In genomic region chr7:16945419-16945818, GRCm38 (mm10) we compare ENCODE assay signal across 9 mouse cellular contexts. TPM values are rescaled to one million over a fixed set of nuclear protein-coding genes. Genes with fewer than 3 reads are reported as not detected.
A peak's percentile ranks its signal among the peaks of the same experiment; 100 is the strongest.
DNase-seq lines count a peak whose midpoint lies in the region; ATAC-seq and TF ChIP-seq lines count a peak whose summit lies in the region.
"Had no signal": no experiment of that assay in that cellular context is flagged by ENCODE, and none has a peak within 500 bp of the region (broad histone marks: within the 10 kb centered on the region; RNA-seq: fewer than 3 reads in every experiment).

No protein-coding gene starts in this region.

- H3K27ac ChIP-seq in testis, adult 2 months (ENCODE audit: control insufficient read depth, insufficient read depth, low read depth, low read length) = peak overlapping the region; percentile 82
- no peak overlapping the region for H3K27ac ChIP-seq in intestine, embryonic 16.5 days (ENCODE audit: low read length)
- no peak overlapping the region for H3K27ac ChIP-seq in stomach, embryonic 15.5 days

- peak; percentile 22 for DNase-seq in adrenal gland, postnatal 10 days
- no peak for DNase-seq in adrenal gland, adult 18-20 months (ENCODE audit: low spot score in 2 of 2)
- no peak for DNase-seq in testis, postnatal 14 days (ENCODE audit: low spot score)
- no peak for DNase-seq in urinary bladder, postnatal 4 days (ENCODE audit: low spot score in 2 of 2)
- DNase-seq in retina, embryonic 14.5 days (ENCODE audit: low spot score) = no peak

- no peaks in the 10 kb centered on the region for H3K36me3 ChIP-seq in testis, adult 2 months (ENCODE audit: control insufficient read depth, insufficient read depth, low read length)
- no peaks in the 10 kb centered on the region for H3K36me3 ChIP-seq in intestine, embryonic 16.5 days (ENCODE audit: control insufficient read depth, insufficient read depth, low read length)
- no peaks in the 10 kb centered on the region for H3K36me3 ChIP-seq in stomach, embryonic 15.5 days

- no peak for ATAC-seq in intestine, embryonic 16.5 days
- ATAC-seq in stomach, embryonic 15.5 days (ENCODE audit: insufficient read depth, low FRiP score, low read depth) = no peak

- TF ChIP-seq CTCF in testis, adult 2 months (IDR thresholded peaks at IDR 0.05; ENCODE audit: control insufficient read depth, insufficient read depth, insufficient replicate concordance, low read depth, low read length) = no peak

- peak; percentile 80; the same call in 1 of the 2 replicates for TF ChIP-seq POLR2A in testis, adult 2 months (IDR thresholded peaks at IDR 0.05; ENCODE audit: control insufficient read depth, low read depth, low read length)

- H3K9ac ChIP-seq in intestine, embryonic 16.5 days (ENCODE audit: low read depth, low read length) = peak overlapping the region; percentile 79
- 0 out of 2 replicates have a peak overlapping the region, but pooled peaks have one; percentile 45 for H3K9ac ChIP-seq in stomach, embryonic 15.5 days

- H3K4me2 ChIP-seq in intestine, embryonic 16.5 days (ENCODE audit: low read depth, low read length) = peak overlapping the region; percentile 93
- peak overlapping the region; percentile 80 for H3K4me2 ChIP-seq in stomach, embryonic 15.5 days

- peaks cover 34% of the 10 kb centered on the region for H3K4me1 ChIP-seq in testis, adult 2 months (ENCODE audit: control insufficient read depth, insufficient read depth, low read length)
- H3K4me1 ChIP-seq in intestine, embryonic 16.5 days (ENCODE audit: control insufficient read depth, insufficient read depth, low read length) = peaks cover 50% of the 10 kb centered on the region
- H3K4me1 ChIP-seq in stomach, embryonic 15.5 days = peaks cover 47% of the 10 kb centered on the region

- H3K27me3 ChIP-seq in testis, adult 2 months (ENCODE audit: control insufficient read depth, insufficient read depth, low read length) = no peaks in the 10 kb centered on the region
- peaks cover 34% of the 10 kb centered on the region for H3K27me3 ChIP-seq in intestine, embryonic 16.5 days (replicated peaks; ENCODE audit: control insufficient read depth, insufficient read depth, low read length)
- H3K27me3 ChIP-seq in stomach, embryonic 15.5 days (replicated peaks) = peaks cover 37% of the 10 kb centered on the region

- H3K4me3 ChIP-seq in testis, adult 2 months (ENCODE audit: control insufficient read depth, low read depth, low read length) = peak overlapping the region; percentile 83
- H3K4me3 ChIP-seq in intestine, embryonic 16.5 days (ENCODE audit: low read length) = peak overlapping the region; percentile 63
- peak overlapping the region; percentile 54 for H3K4me3 ChIP-seq in stomach, embryonic 15.5 days (replicated peaks)

- H3K9me3 ChIP-seq in intestine, embryonic 16.5 days (ENCODE audit: control insufficient read depth, low read length) = no peaks in the 10 kb centered on the region
- H3K9me3 ChIP-seq in stomach, embryonic 15.5 days = no peaks in the 10 kb centered on the region

- 32% methylated on average over 17 of the region's 17 CpGs for WGBS in intestine, embryonic 16.5 days
- 27% methylated on average over 17 of the region's 17 CpGs for WGBS in stomach, embryonic 15.5 days

RNA-seq across cellular contexts. Expression of gene Pnmal2, which starts 0.9 kb away (rescaled TPM):
- 10 to 100 TPM; 18.3 to 23.9 TPM for total RNA-seq in adrenal gland, postnatal 10 days (2021)
- 10 to 100 TPM; 24.4 to 33.3 TPM for total RNA-seq in adrenal gland, adult 18-20 months (2021)
- polyA plus RNA-seq in testis, adult 2 months (2012; rRNA removed) = 34.2 and 41.6 TPM in 2 replicates
- polyA plus RNA-seq in intestine, embryonic 16.5 days (2015; fragmentation: Nextera tagmentation; extraction: Ambion mirVana) = 4.9 and 5.4 TPM in 2 replicates
- 10.2 and 12.7 TPM in 2 replicates for polyA plus RNA-seq in stomach, embryonic 15.5 days (2015; fragmentation: Nextera tagmentation; extraction: Ambion mirVana)

RNA-seq across cellular contexts. Expression of gene Pnmal1, which starts 14.1 kb away (rescaled TPM):
- 1 to 10 TPM; 4.5 to 5.1 TPM for total RNA-seq in adrenal gland, postnatal 10 days (2021)
- total RNA-seq in adrenal gland, adult 18-20 months (2021) = 1 to 10 TPM; 3.5 to 4.0 TPM
- polyA plus RNA-seq in testis, adult 2 months (2012; rRNA removed) = 7.6 and 7.8 TPM in 2 replicates
- 2.7 and 2.9 TPM in 2 replicates for polyA plus RNA-seq in intestine, embryonic 16.5 days (2015; fragmentation: Nextera tagmentation; extraction: Ambion mirVana)
- 2.9 and 3.6 TPM in 2 replicates for polyA plus RNA-seq in stomach, embryonic 15.5 days (2015; fragmentation: Nextera tagmentation; extraction: Ambion mirVana)
- total RNA-seq: liver, adult 2 months had no signal
- polyA plus RNA-seq: liver, adult 2 months had no signal

RNA-seq across cellular contexts. Expression of gene Calm3, which starts 21.5 kb away (rescaled TPM):
- 100 to 1,000 TPM; 224 to 252 TPM for total RNA-seq in adrenal gland, postnatal 10 days (2021)
- total RNA-seq in adrenal gland, adult 18-20 months (2021) = 100 to 1,000 TPM; 227 to 234 TPM
- 433 and 509 TPM in 2 replicates for polyA plus RNA-seq in testis, adult 2 months (2012; rRNA removed)
- 163 and 171 TPM in 2 replicates for polyA plus RNA-seq in intestine, embryonic 16.5 days (2015; fragmentation: Nextera tagmentation; extraction: Ambion mirVana)
- 101 and 113 TPM in 2 replicates for polyA plus RNA-seq in stomach, embryonic 15.5 days (2015; fragmentation: Nextera tagmentation; extraction: Ambion mirVana)

RNA-seq across cellular contexts. Expression of gene Gm42372, which starts 37.5 kb away (rescaled TPM):
- total RNA-seq in adrenal gland, postnatal 10 days (2021) = 1 to 10 TPM; 1.3 to 1.8 TPM
- total RNA-seq in adrenal gland, adult 18-20 months (2021) = 1 to 10 TPM; 1.6 to 2.0 TPM
- 1.8 and 2.4 TPM in 2 replicates for polyA plus RNA-seq in testis, adult 2 months (2012; rRNA removed)
- 0.23 and 0.32 TPM in 2 replicates for polyA plus RNA-seq in intestine, embryonic 16.5 days (2015; fragmentation: Nextera tagmentation; extraction: Ambion mirVana)
- 0.31 and 0.34 TPM in 2 replicates for polyA plus RNA-seq in stomach, embryonic 15.5 days (2015; fragmentation: Nextera tagmentation; extraction: Ambion mirVana)
- total RNA-seq: liver, adult 2 months had no signal
- polyA plus RNA-seq: liver, adult 2 months had no signal

RNA-seq across cellular contexts. Expression of gene Ptgir, which starts 39.1 kb away (rescaled TPM):
- total RNA-seq in adrenal gland, postnatal 10 days (2021) = 1 to 10 TPM; 1.2 to 2.0 TPM
- 1 to 10 TPM in 1 of 2 experiments, under 1 TPM in 1; 0.96 to 1.1 TPM for total RNA-seq in adrenal gland, adult 18-20 months (2021)
- 0.20 and 0.26 TPM in 2 replicates for polyA plus RNA-seq in testis, adult 2 months (2012; rRNA removed)
- 2.5 and 3.2 TPM in 2 replicates for polyA plus RNA-seq in intestine, embryonic 16.5 days (2015; fragmentation: Nextera tagmentation; extraction: Ambion mirVana)
- polyA plus RNA-seq in stomach, embryonic 15.5 days (2015; fragmentation: Nextera tagmentation; extraction: Ambion mirVana) = 2.4 and 2.5 TPM in 2 replicates
